ENCODE assay signal across 7 mouse cellular contexts in the genomic region with DNA sequence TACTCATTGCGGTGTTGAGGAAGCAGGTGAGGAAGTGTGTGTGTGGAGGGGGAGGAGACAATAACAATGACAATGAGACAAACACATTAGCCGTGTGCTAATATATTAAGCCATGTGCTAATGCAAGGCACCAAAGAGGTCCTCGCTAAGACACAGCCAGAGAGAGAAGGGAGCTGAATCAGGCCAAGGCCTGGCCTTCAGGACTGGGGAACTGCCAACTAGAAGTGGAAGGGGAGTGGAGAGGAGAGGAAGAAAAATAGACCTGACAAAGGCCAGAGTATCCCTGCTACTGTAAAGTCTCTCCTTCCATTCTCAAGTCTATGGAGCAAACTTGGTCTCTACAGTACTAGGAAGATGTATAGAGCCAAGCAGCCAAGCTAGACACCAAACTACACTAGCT. TPM values are rescaled to one million over a fixed set of nuclear protein-coding genes. Genes with fewer than 3 reads are reported as not detected.
A peak's percentile ranks its signal among the peaks of the same experiment; 100 is the strongest.
DNase-seq lines count a peak whose midpoint lies in the region; ATAC-seq and TF ChIP-seq lines count a peak whose summit lies in the region.

No protein-coding gene starts in this region.

- H3K27me3 ChIP-seq in testis, adult 2 months (ENCODE audit: control insufficient read depth, insufficient read depth, low read length), result no peaks in the 10 kb centered on the region
- H3K27me3 ChIP-seq in forebrain, embryonic 12.5 days, result no peaks in the 10 kb centered on the region; the same call in 1 of the 2 replicates
- H3K27me3 ChIP-seq in liver, embryonic 11.5 days (replicated peaks; ENCODE audit: control insufficient read depth, insufficient read depth, low read length), result no peaks in the 10 kb centered on the region

- H3K4me2 ChIP-seq in forebrain, embryonic 12.5 days, result peak overlapping the region; percentile 65
- H3K4me2 ChIP-seq in liver, embryonic 11.5 days, result peak overlapping the region; percentile 80

- peak overlapping the region; percentile 100 for H3K4me3 ChIP-seq in testis, adult 2 months (ENCODE audit: control insufficient read depth, low read depth, low read length)
- peak overlapping the region; percentile 93 for H3K4me3 ChIP-seq in forebrain, embryonic 12.5 days (replicated peaks)
- peak overlapping the region; percentile 89 for H3K4me3 ChIP-seq in liver, embryonic 11.5 days (ENCODE audit: low read depth, low read length)

- no peaks in the 10 kb centered on the region for H3K9me3 ChIP-seq in forebrain, embryonic 12.5 days
- H3K9me3 ChIP-seq in liver, embryonic 11.5 days (ENCODE audit: control insufficient read depth, low read length), result no peaks in the 10 kb centered on the region

- H3K9ac ChIP-seq in forebrain, embryonic 12.5 days, result peak overlapping the region; percentile 81
- H3K9ac ChIP-seq in liver, embryonic 11.5 days (ENCODE audit: low read depth, low read length), result peak overlapping the region; percentile 80

- ATAC-seq in forebrain, embryonic 12.5 days (ENCODE audit: low FRiP score), result no peak
- ATAC-seq in liver, embryonic 11.5 days (replicated peaks; ENCODE audit: low FRiP score), result no peak

- no peak for TF ChIP-seq CTCF in testis, adult 2 months (IDR thresholded peaks at IDR 0.05; ENCODE audit: control insufficient read depth, insufficient read depth, insufficient replicate concordance, low read depth, low read length)

- H3K27ac ChIP-seq in testis, adult 2 months (ENCODE audit: control insufficient read depth, insufficient read depth, low read depth, low read length), result no peak overlapping the region
- no peak overlapping the region for H3K27ac ChIP-seq in forebrain, embryonic 12.5 days
- H3K27ac ChIP-seq in liver, embryonic 11.5 days (ENCODE audit: low read depth, low read length), result no peak overlapping the region

- no peak for TF ChIP-seq POLR2A in testis, adult 2 months (IDR thresholded peaks at IDR 0.05; ENCODE audit: control insufficient read depth, low read depth, low read length)

- peaks cover 4% of the 10 kb centered on the region for H3K36me3 ChIP-seq in testis, adult 2 months (ENCODE audit: control insufficient read depth, insufficient read depth, low read length)
- H3K36me3 ChIP-seq in forebrain, embryonic 12.5 days (replicated peaks), result peaks cover 43% of the 10 kb centered on the region
- H3K36me3 ChIP-seq in liver, embryonic 11.5 days (ENCODE audit: control insufficient read depth, insufficient read depth, low read length), result peaks cover 17% of the 10 kb centered on the region; the same call in 1 of the 2 replicates

- 83% methylated on average over 3 of the region's 3 CpGs for WGBS in forebrain, embryonic 12.5 days
- WGBS in liver, embryonic 11.5 days, result 69% methylated on average over 3 of the region's 3 CpGs

- H3K4me1 ChIP-seq in testis, adult 2 months (ENCODE audit: control insufficient read depth, insufficient read depth, low read length), result peaks cover 13% of the 10 kb centered on the region
- peaks cover 15% of the 10 kb centered on the region for H3K4me1 ChIP-seq in forebrain, embryonic 12.5 days
- peaks cover 14% of the 10 kb centered on the region; the same call in 1 of the 2 replicates for H3K4me1 ChIP-seq in liver, embryonic 11.5 days (replicated peaks; ENCODE audit: control insufficient read depth, insufficient read depth, low read length)

- DNase-seq in testis, postnatal 10 days (ENCODE audit: low spot score), result no peak
- DNase-seq in liver, embryonic 11.5 days (ENCODE audit: low spot score), result no peak
- DNase-seq in embryo, embryonic 10.5 days (ENCODE audit: low spot score), result no peak
- DNase-seq in ovary, adult 18-20 months (ENCODE audit: low spot score), result no peak
- DNase-seq in cerebellum, adult 9-10 months, result no peak

RNA-seq across cellular contexts. Expression of a gene that starts 0.9 kb away (rescaled TPM):
- polyA plus RNA-seq in testis, adult 2 months (2012; rRNA removed), result 142 and 153 TPM in 2 replicates
- 61.2 and 63.1 TPM in 2 replicates for polyA plus RNA-seq in forebrain, embryonic 12.5 days (2016; fragmentation: Nextera tagmentation; extraction: Ambion mirVana)
- 36.0 and 37.6 TPM in 2 replicates for polyA plus RNA-seq in liver, embryonic 11.5 days (2014; fragmentation: Nextera tagmentation; extraction: Ambion mirVana)

RNA-seq across cellular contexts. Expression of a gene that starts 33.0 kb away (rescaled TPM):
- 7.2 and 8.8 TPM in 2 replicates for polyA plus RNA-seq in testis, adult 2 months (2012; rRNA removed)
- 21.6 and 24.9 TPM in 2 replicates for polyA plus RNA-seq in forebrain, embryonic 12.5 days (2016; fragmentation: Nextera tagmentation; extraction: Ambion mirVana)
- 32.6 and 33.9 TPM in 2 replicates for polyA plus RNA-seq in liver, embryonic 11.5 days (2014; fragmentation: Nextera tagmentation; extraction: Ambion mirVana)

RNA-seq across cellular contexts. Expression of a gene that starts 34.8 kb away (rescaled TPM):
- polyA plus RNA-seq in testis, adult 2 months (2012; rRNA removed), result 1.4 and 1.8 TPM in 2 replicates
- polyA plus RNA-seq in forebrain, embryonic 12.5 days (2016; fragmentation: Nextera tagmentation; extraction: Ambion mirVana), result 17.3 and 20.5 TPM in 2 replicates
- polyA plus RNA-seq in liver, embryonic 11.5 days (2014; fragmentation: Nextera tagmentation; extraction: Ambion mirVana), result 7.0 and 7.7 TPM in 2 replicates

RNA-seq across cellular contexts. Expression of a gene that starts 35.0 kb away (rescaled TPM):
- polyA plus RNA-seq in testis, adult 2 months (2012; rRNA removed), result 96.6 and 116 TPM in 2 replicates
- polyA plus RNA-seq in forebrain, embryonic 12.5 days (2016; fragmentation: Nextera tagmentation; extraction: Ambion mirVana), result 53.8 and 61.4 TPM in 2 replicates
- polyA plus RNA-seq in liver, embryonic 11.5 days (2014; fragmentation: Nextera tagmentation; extraction: Ambion mirVana), result 40.7 and 47.4 TPM in 2 replicates

RNA-seq across cellular contexts. Expression of a gene that starts 37.1 kb away (rescaled TPM):
- polyA plus RNA-seq in testis, adult 2 months (2012; rRNA removed), result 35.5 and 38.1 TPM in 2 replicates
- polyA plus RNA-seq in forebrain, embryonic 12.5 days (2016; fragmentation: Nextera tagmentation; extraction: Ambion mirVana), result 16.3 and 16.6 TPM in 2 replicates
- polyA plus RNA-seq in liver, embryonic 11.5 days (2014; fragmentation: Nextera tagmentation; extraction: Ambion mirVana), result 18.6 and 19.2 TPM in 2 replicates
